Mouse (Mus musculus) heart, adult 2 months (tissue): ENCODE results near the gene Tead2. TPM values are rescaled to one million over a fixed set of nuclear protein-coding genes. Genes with fewer than 3 reads are reported as not detected.

Experiments
- DNase-seq, 2 experiments: peaks; one replicate each; pipeline ENCODE4 v3.0.0; 2021
- H3K27ac ChIP-seq: fragments of 200-600 bp; 2 replicates; pipeline ENCODE4 v1.8.1; 2022
- H3K27me3 ChIP-seq: fragments of 200-500 bp; 2 replicates; pipeline ENCODE4 v1.6.1; 2012; ENCODE audit warnings: mild to moderate bottlenecking, low read length, inconsistent platforms, mixed read lengths; ENCODE audit not compliant: control insufficient read depth, insufficient read depth
- H3K36me3 ChIP-seq: fragments of 200-500 bp; 2 replicates; pipeline ENCODE4 v1.6.1; 2012; ENCODE audit warnings: low read length, inconsistent platforms; ENCODE audit not compliant: control insufficient read depth, insufficient read depth
- H3K4me1 ChIP-seq: fragments of 200-500 bp; 2 replicates; pipeline ENCODE4 v1.6.1; 2011; ENCODE audit warnings: low read length; ENCODE audit not compliant: control insufficient read depth, insufficient read depth
- H3K4me3 ChIP-seq: fragments of 200-600 bp; 2 replicates; pipeline ENCODE4 v1.8.1; 2022
- H3K79me2 ChIP-seq: fragments of 200-500 bp; replicated peaks from 2 replicates; pipeline ENCODE4 v1.6.1; 2012; ENCODE audit warnings: mild to moderate bottlenecking, inconsistent platforms, low read length, moderate library complexity, mixed read lengths; ENCODE audit not compliant: control insufficient read depth, insufficient read depth
- H3K9ac ChIP-seq: fragments of 200-500 bp; 2 replicates; pipeline ENCODE4 v1.6.1; 2012; ENCODE audit warnings: low read depth, mild to moderate bottlenecking, control low read depth, inconsistent platforms, low read length, mixed read lengths
- CTCF ChIP-seq: fragments of 200-600 bp; IDR thresholded peaks from 2 replicates; pipeline ENCODE4 v1.8.1; 2022; ENCODE audit warnings: antibody characterized with exemption, mild to moderate bottlenecking, moderate library complexity
- EP300 ChIP-seq: fragments of 200-500 bp; IDR thresholded peaks from 2 replicates; pipeline ENCODE4 v1.6.1; 2011; ENCODE audit warnings: low read depth, low read length, control low read depth; ENCODE audit not compliant: insufficient read depth
- POLR2A ChIP-seq: fragments of 200-500 bp; IDR thresholded peaks from 2 replicates; pipeline ENCODE4 v1.6.1; 2011; ENCODE audit warnings: mild to moderate bottlenecking, low read depth, low read length, control low read depth; ENCODE audit not compliant: insufficient read depth
- whole genome bisulfite sequencing: fragments of 180-500 bp; shearing (Covaris S2); methylation state at CpG from one replicate; pipeline ENCODE4 v1.1.7; 2018; 5-methylcytosine and 5-hydroxymethylcytosine counted together
- intact Hi-C: fragments of 180-260 bp; cut with DNase I; formaldehyde crosslinking; loops from one replicate; pipeline ENCODE4 v1.15.1; 2025
- polyA plus RNA-seq: library from polyadenylated mRNA; depleted of rRNA; stranded (reverse); fragments of >200 nt; gene quantifications from 2 replicates; pipeline ENCODE4 v1.2.3, GENCODE M21; 2012
- total RNA-seq, 2 experiments: library from RNA; stranded (reverse); gene quantifications; 2 replicates each; pipeline ENCODE4 v1.2.3; 2021

The Tead2 gene
- total and polyA plus RNA-seq, 3 experiments = 6.2 to 14.0 (median 10.8) TPM

GRCm38 (mm10) chr7:45198961-45199360, 16.6 kb upstream of the Tead2 start:
- no peak for TF ChIP-seq CTCF
- TF ChIP-seq EP300 = no peak
- no peak for TF ChIP-seq POLR2A
- no peak for DNase-seq

GRCm38 (mm10) chr7:45202654-45203053, 12.9 kb upstream of the Tead2 start:
- Histone ChIP-seq H3K9ac (no peak overlapping the region), H3K27me3 (no peaks in the 10 kb centered on the region), H3K36me3 (no peaks in the 10 kb centered on the region), H3K4me3 (no peak overlapping the region), H3K79me2 (no peaks in the 10 kb centered on the region), H3K4me1 (peaks cover 1% of the 10 kb centered on the region; the same call in 1 of the 2 replicates), H3K27ac (no peak overlapping the region)
- TF ChIP-seq CTCF = no peak
- TF ChIP-seq EP300 = no peak
- no peak for TF ChIP-seq POLR2A
- DNase-seq = no peak
- intact Hi-C loops = loop anchor here (5.0 kb wide), 1 partner anchor 220 kb away; no protein-coding TSS in a partner anchor
- 33% methylated on average over 10 of the region's 10 CpGs for WGBS

More at GRCm38 (mm10) chr7:45198961-45199360, 16.6 kb upstream of the Tead2 start:
- Histone ChIP-seq H3K27me3 (no peaks in the 10 kb centered on the region), H3K36me3 (no peaks in the 10 kb centered on the region), H3K4me1 (no peaks in the 10 kb centered on the region; the same call in 1 of the 2 replicates), H3K9ac (no peak overlapping the region), H3K79me2 (no peaks in the 10 kb centered on the region), H3K27ac (no peak overlapping the region), H3K4me3 (no peak overlapping the region)
- WGBS = 74% methylated on average over 11 of the region's 11 CpGs
- intact Hi-C loops = loop anchor here (1.0 kb wide), 2 partner anchors 37 to 119 kb away; no protein-coding TSS in a partner anchor

- 9% methylated on average over 44 of the region's 44 CpGs for WGBS
Measured at GRCm38 (mm10) chr7:45204380-45205143, 11.0 kb upstream of the Tead2 start, which contains the start of gene Ccdc155. Gene Ccdc155, minus strand, starts transcription at chr7:45204892.

GRCm38 (mm10) chr7:45208260-45208659, 7.3 kb upstream of the Tead2 start:
- H3K4me3 ChIP-seq = no peak overlapping the region
- 80% methylated on average over 6 of the region's 6 CpGs for WGBS
- intact Hi-C loops = no loop called here
- no peaks in the 10 kb centered on the region for H3K27me3 ChIP-seq
- DNase-seq = no peak
- H3K79me2 ChIP-seq = no peaks in the 10 kb centered on the region
- H3K9ac ChIP-seq = no peak overlapping the region
- H3K4me1 ChIP-seq = peaks cover 1% of the 10 kb centered on the region; the same call in 1 of the 2 replicates
- no peak overlapping the region for H3K27ac ChIP-seq
- no peaks in the 10 kb centered on the region for H3K36me3 ChIP-seq
- TF ChIP-seq EP300 (no peak), POLR2A (no peak), CTCF (no peak)

More at GRCm38 (mm10) chr7:45204380-45205143, 11.0 kb upstream of the Tead2 start, which contains the start of gene Ccdc155:
- Histone ChIP-seq H3K9ac (peak within 1 kb of the TSS; percentile 44), H3K4me1 (peaks cover 1% of the 10 kb centered on the region; the same call in 1 of the 2 replicates), H3K27ac (no peak within 1 kb of the TSS), H3K36me3 (no peaks in the 10 kb centered on the region), H3K4me3 (peak within 1 kb of the TSS; percentile 59), H3K27me3 (no peaks in the 10 kb centered on the region), H3K79me2 (no peaks in the 10 kb centered on the region)
- no peak for TF ChIP-seq EP300
- TF ChIP-seq POLR2A = peak; percentile 73
- peak; percentile 81 to 90 for DNase-seq
- intact Hi-C loops = loop anchor here (5.0 kb wide), 1 partner anchor 222 kb away; no protein-coding TSS in a partner anchor

GRCm38 (mm10) chr7:45211070-45211469, 4.5 kb upstream of the Tead2 start:
- 39% methylated on average over 10 of the region's 10 CpGs for WGBS
- Histone ChIP-seq H3K4me1 (no peaks in the 10 kb centered on the region), H3K79me2 (no peaks in the 10 kb centered on the region), H3K9ac (no peak overlapping the region), H3K4me3 (no peak overlapping the region), H3K27me3 (no peaks in the 10 kb centered on the region; the same call in 1 of the 2 replicates), H3K36me3 (no peaks in the 10 kb centered on the region), H3K27ac (no peak overlapping the region)
- intact Hi-C loops = no loop called here
- no peak for DNase-seq
- TF ChIP-seq CTCF (no peak), POLR2A (no peak), EP300 (no peak)

GRCm38 (mm10) chr7:45211851-45212251, 3.7 kb upstream of the Tead2 start, which contains the start of gene Dkkl1:
Gene Dkkl1, minus strand, starts transcription at chr7:45212147.
- Histone ChIP-seq H3K9ac (no peak within 1 kb of the TSS), H3K4me3 (no peak within 1 kb of the TSS), H3K36me3 (no peaks in the 10 kb centered on the region), H3K27ac (no peak within 1 kb of the TSS), H3K79me2 (no peaks in the 10 kb centered on the region), H3K27me3 (no peaks in the 10 kb centered on the region; the same call in 1 of the 2 replicates), H3K4me1 (no peaks in the 10 kb centered on the region)
- TF ChIP-seq CTCF = no peak
- no peak for TF ChIP-seq EP300
- TF ChIP-seq POLR2A = no peak
- intact Hi-C loops = no loop called here
- no peak for DNase-seq
- WGBS = 7% methylated on average over 17 of the region's 17 CpGs
